Mouse (Mus musculus) liver, embryonic 14.5 days (tissue): Measurements from ENCODE around the gene Ubxn7. TPM values are rescaled to one million over a fixed set of nuclear protein-coding genes. Genes with fewer than 3 reads are reported as not detected.

Source experiments
- ATAC-seq: fragments of 200-750 bp; cut with Nextera tagmentation; 2 replicates; pipeline ENCODE4 v1.8.0; 2017; ENCODE audit warnings: moderate number of reproducible peaks, mild to moderate bottlenecking, moderate library complexity; ENCODE audit not compliant: insufficient read depth
- DNase-seq, 3 experiments: peaks; one replicate each; pipeline ENCODE4 v3.0.0-alpha.2; 2012 to 2013; ENCODE audit warnings: low read depth in 3 of 3, low spot score in 3 of 3
- H3K27ac ChIP-seq: fragments of 300-500 bp; sonication (generic); 2 replicates; pipeline ENCODE4 v1.5.1; 2014; ENCODE audit warnings: moderate library complexity, mild to moderate bottlenecking, control low read depth, inconsistent platforms
- H3K27me3 ChIP-seq: fragments of 300-500 bp; sonication (generic); 2 replicates; pipeline ENCODE4 v1.6.1; 2014; ENCODE audit warnings: mild to moderate bottlenecking, low read length, moderate library complexity; ENCODE audit not compliant: control insufficient read depth, insufficient read depth
- H3K36me3 ChIP-seq: fragments of 300-500 bp; sonication (generic); replicated peaks from 2 replicates; pipeline ENCODE4 v1.6.1; 2014; ENCODE audit warnings: low read depth; ENCODE audit not compliant: control insufficient read depth, insufficient read depth
- H3K4me1 ChIP-seq, 2 experiments: fragments of 200-500 bp in 1 of 2; fragments of 300-500 bp in 1 of 2; sonication (generic) in 1 of 2; replicated peaks; 2 replicates each; pipeline ENCODE4 v1.6.1; 2012 to 2014; ENCODE audit warnings: antibody characterized with exemption in 1 of 2, inconsistent platforms in 1 of 2, low read length in 1 of 2; ENCODE audit not compliant: control insufficient read depth in 2 of 2, insufficient read depth in 2 of 2
- H3K4me2 ChIP-seq: fragments of 300-500 bp; sonication (generic); 2 replicates; pipeline ENCODE4 v1.6.1; 2014; ENCODE audit warnings: low read depth, mild to moderate bottlenecking, control low read depth, moderate library complexity
- H3K4me3 ChIP-seq, 2 experiments: fragments of 200-500 bp in 1 of 2; fragments of 300-500 bp in 1 of 2; sonication (generic) in 1 of 2; 2 replicates each; pipeline ENCODE4 v1.5.1; 2012 to 2014; ENCODE audit warnings: low read depth in 2 of 2, low read length in 2 of 2, mild to moderate bottlenecking in 2 of 2, control low read depth in 1 of 2, inconsistent platforms in 1 of 2, moderate library complexity in 1 of 2; ENCODE audit not compliant: insufficient read depth in 1 of 2
- H3K9ac ChIP-seq: fragments of 300-500 bp; sonication (generic); replicated peaks from 2 replicates; pipeline ENCODE4 v1.6.1; 2014; ENCODE audit warnings: mild to moderate bottlenecking, control low read depth, moderate library complexity
- H3K9me3 ChIP-seq: fragments of 300-500 bp; sonication (generic); 2 replicates; pipeline ENCODE4 v1.6.1; 2016; ENCODE audit warnings: low read length, mixed read lengths; ENCODE audit not compliant: control insufficient read depth
- CTCF ChIP-seq: IDR thresholded peaks from 2 replicates; pipeline ENCODE4 v1.5.1; 2016; ENCODE audit warnings: antibody characterized with exemption, low read depth, control low read depth
- EP300 ChIP-seq: IDR thresholded peaks from 2 replicates; pipeline ENCODE4 v1.6.1; 2016; ENCODE audit warnings: antibody characterized with exemption, low read depth
- WGBS: fragments of 180-500 bp; shearing (Covaris S2); extraction: QIAGEN DNeasy Blood & Tissue Kit; methylation state at CpG from one replicate; pipeline ENCODE4 v1.1.7; 2014; ENCODE audit not compliant: insufficient replicate concordance; 5-methylcytosine and 5-hydroxymethylcytosine counted together
- polyA plus RNA-seq, 2 experiments: library from polyadenylated mRNA; depleted of rRNA in 1 of 2; stranded (reverse) in 1 of 2; unstranded in 1 of 2; fragments of >200 nt; fragmentation: Nextera tagmentation in 1 of 2; extraction: Ambion mirVana in 1 of 2; gene quantifications; 2 replicates each; pipeline versions ENCODE4 v1.2.1 to v1.2.3; 2012 to 2014

Ubxn7 gene
- polyA plus RNA-seq, 2 experiments: 5.1 to 5.4 TPM

GRCm38 (mm10) chr16:32323953-32324352 is 8.1 kb upstream of the Ubxn7 start:
- WGBS: 24% methylated on average over 7 of the region's 7 CpGs
- Histone ChIP-seq H3K9me3 (no peaks in the 10 kb centered on the region), H3K4me2 (no peak overlapping the region), H3K4me3 (no peak overlapping the region), H3K27ac (no peak overlapping the region), H3K27me3 (no peaks in the 10 kb centered on the region), H3K36me3 (no peaks in the 10 kb centered on the region), H3K4me1 (peaks cover 0 to 5% of the 10 kb centered on the region in 2 experiments; a peak in 1 of 4 replicates), H3K9ac (no peak overlapping the region)
- TF ChIP-seq EP300: no peak
- TF ChIP-seq CTCF: no peak
- ATAC-seq (no peak), DNase-seq (no peak)

- WGBS: 44% methylated on average over 9 of the region's 9 CpGs
- H3K27me3 ChIP-seq: no peaks in the 10 kb centered on the region
- no peaks in the 10 kb centered on the region for H3K36me3 ChIP-seq
- ATAC-seq (no peak), DNase-seq (peak in 1 of 3 experiments; percentile 5)
- no peaks in the 10 kb centered on the region for H3K9me3 ChIP-seq
- H3K4me1 ChIP-seq: peaks cover 0 to 7% of the 10 kb centered on the region in 2 experiments; a peak in 2 of 4 replicates
- H3K4me3 ChIP-seq: peak overlapping the region; percentile 14 to 96
- no peak for TF ChIP-seq EP300
- TF ChIP-seq CTCF: no peak
- peak overlapping the region; percentile 82 for H3K27ac ChIP-seq
- H3K9ac ChIP-seq: peak overlapping the region; percentile 61
- peak overlapping the region; percentile 77 for H3K4me2 ChIP-seq
These were observed 984 bp upstream of the Ubxn7 start for GRCm38 (mm10) chr16:32330876-32331670.

- no peaks in the 10 kb centered on the region for H3K9me3 ChIP-seq
- H3K4me1 ChIP-seq: peaks cover 0 to 11% of the 10 kb centered on the region in 2 experiments; a peak in 2 of 4 replicates
- H3K27me3 ChIP-seq: no peaks in the 10 kb centered on the region
- DNase-seq (peak; percentile 41 to 59 (median 43)), ATAC-seq (peak; percentile 73)
- no peak for TF ChIP-seq CTCF
- TF ChIP-seq EP300: no peak
- peak overlapping the region; percentile 85 for H3K27ac ChIP-seq
- WGBS: under 1% methylated on average over 49 of the region's 54 CpGs
- H3K36me3 ChIP-seq: no peaks in the 10 kb centered on the region
- peak overlapping the region; percentile 85 to 96 for H3K4me3 ChIP-seq
- peak overlapping the region; percentile 96 for H3K9ac ChIP-seq
- H3K4me2 ChIP-seq: peak overlapping the region; percentile 77
These were observed 777 bp downstream of the Ubxn7 start for GRCm38 (mm10) chr16:32332556-32333511.

GRCm38 (mm10) chr16:32335146-32335545 is 3.1 kb downstream of the Ubxn7 start:
- Histone ChIP-seq H3K27me3 (no peaks in the 10 kb centered on the region), H3K36me3 (no peaks in the 10 kb centered on the region), H3K27ac (no peak overlapping the region), H3K4me2 (no peak overlapping the region), H3K4me1 (peaks cover 0 to 11% of the 10 kb centered on the region in 2 experiments; a peak in 2 of 4 replicates), H3K9me3 (no peaks in the 10 kb centered on the region), H3K4me3 (no peak overlapping the region), H3K9ac (no peak overlapping the region)
- DNase-seq: no peak
- no peak for ATAC-seq
- WGBS: 81% methylated on average over 5 of the region's 5 CpGs
- TF ChIP-seq CTCF (no peak), EP300 (no peak)
